Mouse (Mus musculus) cerebellum, adult 9-11 months (tissue): ENCODE measurements around the gene Mest.

Source experiments
- DNase-seq: peaks from one replicate; pipeline ENCODE4 v3.0.0; 2022

The Mest gene

DNA sequence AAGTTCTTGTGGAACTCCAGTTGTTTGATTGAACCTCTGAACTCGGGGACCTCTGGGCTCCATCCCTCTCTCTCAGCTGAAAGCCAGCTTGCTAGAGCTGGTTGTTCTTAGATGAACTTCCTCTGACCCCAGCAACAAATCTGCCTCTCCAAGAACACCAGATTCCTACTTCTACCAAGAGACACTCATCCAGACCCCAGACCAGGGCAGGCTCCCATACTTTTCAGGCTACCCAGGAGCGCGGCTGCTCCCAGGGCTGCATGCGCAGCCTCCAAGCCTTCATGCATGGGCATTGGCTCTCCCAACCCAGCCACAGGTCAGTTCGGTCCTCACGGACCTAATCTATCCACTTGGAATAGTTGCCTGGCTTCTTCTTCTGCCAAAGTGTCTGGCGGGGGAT lies at the start of gene Mest:
Mest (plus strand) TSS at position 217 of the 400 bp plus-strand sequence.
- DNase-seq = no peak

DNA sequence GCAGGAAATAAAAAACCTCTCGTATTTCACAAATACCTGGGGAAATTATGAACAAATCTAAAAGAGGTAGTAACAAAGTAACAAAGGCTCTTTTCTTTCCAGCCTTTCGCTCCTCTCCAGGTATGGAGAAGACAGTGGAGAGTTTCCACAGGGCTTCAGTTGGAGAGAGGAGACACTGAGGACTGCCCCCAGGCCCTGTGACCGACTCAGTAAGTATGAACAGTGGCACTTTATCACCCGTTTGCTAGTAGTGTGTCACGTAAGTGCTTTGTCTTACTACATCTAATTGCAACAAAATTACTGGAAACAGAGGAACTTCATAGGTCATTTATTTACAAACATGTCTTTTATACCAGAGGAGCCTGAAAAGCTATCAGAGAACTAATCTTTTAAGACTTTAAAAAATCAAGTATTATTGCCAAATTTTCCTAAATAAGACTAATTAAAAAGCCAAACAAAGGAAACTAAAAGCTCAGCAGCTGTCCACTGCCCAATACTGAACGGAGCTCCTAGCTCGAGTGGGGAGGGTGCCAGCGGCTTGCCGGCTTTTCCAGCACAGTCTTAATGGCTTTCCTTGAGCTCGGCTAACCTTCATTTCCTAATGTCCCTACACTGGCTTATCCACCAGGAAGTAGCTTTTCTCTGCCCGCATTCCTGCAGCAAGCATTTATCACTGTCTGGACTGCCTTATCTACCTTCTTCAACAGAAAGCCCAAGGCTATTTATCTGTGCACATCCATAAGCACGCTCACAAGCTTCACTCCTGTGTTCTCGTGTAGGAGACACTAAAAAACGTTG lies 49.4 kb upstream of the Mest start:
- DNase-seq = no peak

DNA sequence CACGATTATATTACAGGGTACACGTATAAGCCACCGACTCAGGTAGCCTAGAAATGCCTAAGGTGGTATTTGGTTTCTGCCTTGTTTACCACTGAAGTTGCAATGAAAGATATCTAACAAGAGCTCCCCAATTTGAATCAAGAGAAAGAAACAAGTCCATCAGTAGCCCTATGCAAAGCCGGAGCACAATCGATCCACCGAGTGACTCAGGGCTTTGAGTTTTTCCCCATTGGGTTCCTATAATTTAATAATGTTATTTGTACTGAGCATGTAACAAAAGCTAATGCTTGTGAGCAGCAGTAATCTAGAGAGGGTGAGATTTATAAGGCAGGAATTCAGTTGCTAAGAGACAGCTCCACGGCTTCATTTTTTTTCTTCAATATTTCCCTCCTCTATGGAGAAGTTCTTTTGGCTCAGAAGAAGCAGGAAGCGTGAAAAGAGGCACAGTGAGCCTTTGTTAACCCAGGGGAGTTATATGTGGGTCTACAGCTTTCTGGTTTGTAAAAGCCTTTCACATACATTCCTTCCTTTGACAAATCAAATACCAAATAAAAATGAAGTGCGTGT lies 48.5 kb upstream of the Mest start:
- DNase-seq = no peak

- no peak for DNase-seq
Observed at GRCm38 (mm10) chr6:30675281-30675771, 48.0 kb upstream of the Mest start.

GRCm38 (mm10) chr6:30676506-30676905 lies 46.8 kb upstream of the Mest start:
- DNase-seq = no peak

- DNase-seq = no peak
Observed at GRCm38 (mm10) chr6:30677591-30677990, 45.8 kb upstream of the Mest start.

- DNase-seq = peak; percentile 18
Observed at GRCm38 (mm10) chr6:30678482-30678881, 44.9 kb upstream of the Mest start.

- DNase-seq = no peak
Observed at GRCm38 (mm10) chr6:30679567-30679966, 43.8 kb upstream of the Mest start.

- DNase-seq = no peak
Observed at GRCm38 (mm10) chr6:30680442-30680841, 42.9 kb upstream of the Mest start.

GRCm38 (mm10) chr6:30681935-30682900 lies 41.1 kb upstream of the Mest start:
- DNase-seq = no peak

DNA sequence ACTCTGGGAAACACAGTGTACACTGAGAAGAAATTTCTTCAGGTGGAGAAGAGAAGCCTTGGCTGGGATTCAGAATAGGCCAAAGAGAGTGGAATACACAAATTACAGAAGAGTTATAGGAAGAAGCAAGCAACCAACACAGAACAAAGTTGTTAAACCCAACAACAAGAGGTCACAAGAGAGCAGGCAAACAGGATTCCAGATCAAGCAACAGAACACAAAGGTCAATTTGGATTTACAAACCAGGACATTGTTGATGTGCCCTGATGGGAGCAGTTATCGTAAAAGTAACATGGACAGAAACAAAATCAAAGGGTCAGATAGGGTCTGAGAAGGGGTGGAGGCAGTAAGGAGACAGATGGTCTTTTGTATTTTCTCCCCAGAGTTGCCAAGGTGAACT lies 38.8 kb upstream of the Mest start:
- DNase-seq = no peak

DNA sequence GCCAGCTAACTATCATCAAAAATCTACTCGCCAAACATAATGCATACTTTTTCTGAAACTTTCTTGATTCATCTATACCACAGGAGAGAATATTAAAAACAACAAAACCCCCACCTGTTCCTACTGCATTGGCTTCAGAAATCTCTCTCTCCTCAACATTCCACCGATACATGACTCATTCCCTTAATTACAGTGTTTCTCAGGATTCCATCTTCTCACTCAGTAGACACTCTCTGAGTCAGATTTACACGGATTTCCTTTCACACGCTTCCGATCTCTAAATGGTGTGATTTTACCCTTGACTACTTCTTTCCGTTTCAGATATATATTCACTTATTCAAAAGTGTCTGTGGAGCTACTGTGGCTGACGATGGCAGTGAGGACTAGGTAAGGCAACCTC lies 36.1 kb upstream of the Mest start:
- DNase-seq = no peak

DNA sequence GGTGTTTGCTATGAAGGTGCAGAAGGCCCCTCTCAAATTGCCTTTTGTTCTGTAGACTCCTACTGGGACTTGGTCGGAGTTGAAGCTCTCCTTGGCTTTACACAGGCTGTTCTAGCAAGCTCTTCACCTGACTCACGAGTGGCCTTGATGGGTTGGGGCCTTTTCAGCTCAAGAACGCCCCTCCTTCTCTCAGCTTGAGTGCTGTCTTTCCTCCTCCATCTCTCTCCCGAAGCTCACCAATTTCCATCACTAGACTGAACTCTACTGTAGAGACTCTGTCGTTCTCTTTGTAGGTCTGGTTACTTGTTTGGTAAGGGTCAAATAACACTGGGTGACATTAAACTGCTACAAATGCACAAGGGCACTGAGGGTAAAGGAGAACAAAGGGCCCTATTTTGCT lies 30.5 kb upstream of the Mest start:
- DNase-seq = peak; percentile 21

GRCm38 (mm10) chr6:30693350-30693991 lies 29.9 kb upstream of the Mest start, which contains the start of gene Cep41:
Cep41 (minus strand) TSS chr6:30693749.
- DNase-seq = peak; percentile 97

GRCm38 (mm10) chr6:30694209-30694608 lies 29.1 kb upstream of the Mest start:
- DNase-seq = peak; percentile 49

DNA sequence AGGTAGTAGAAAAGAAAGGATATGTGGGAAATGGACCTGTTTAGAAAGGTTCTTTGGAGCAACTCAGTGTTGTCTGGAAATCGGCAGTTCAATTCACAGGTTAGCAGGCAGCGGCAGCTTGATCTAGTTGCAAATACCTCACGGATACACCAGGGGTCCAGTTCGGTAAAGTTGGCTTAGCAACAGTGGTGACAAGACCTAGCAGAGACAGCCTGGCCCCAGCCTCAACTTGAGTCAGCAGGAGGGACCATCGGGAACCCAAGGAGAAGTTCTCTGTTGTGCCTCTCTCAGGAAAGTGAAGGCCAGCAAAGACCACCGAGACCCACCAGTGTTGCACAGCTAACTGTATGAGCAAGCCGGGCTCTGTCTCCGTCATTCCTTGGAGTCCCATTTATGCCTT lies 28.2 kb upstream of the Mest start:
- DNase-seq = peak; percentile 24

DNA sequence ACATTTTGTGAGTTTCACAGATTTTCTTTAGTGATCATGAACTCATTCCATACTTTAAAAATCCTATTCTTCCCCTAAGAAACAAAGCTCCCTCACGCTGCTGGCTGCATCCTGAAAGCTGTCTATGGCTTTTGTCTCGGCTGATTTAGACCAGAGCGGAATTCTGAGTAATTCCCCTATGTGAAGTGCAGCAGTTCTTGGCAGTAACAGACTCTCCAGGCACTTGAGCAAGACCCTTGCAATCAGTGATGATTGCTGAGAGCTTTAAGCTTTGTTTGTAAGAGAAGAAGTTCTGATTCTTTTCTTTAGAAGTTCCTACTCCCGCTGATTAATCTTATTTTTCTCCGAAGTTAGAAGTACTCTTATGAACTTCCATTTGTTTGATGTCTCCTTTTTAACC lies 25.9 kb upstream of the Mest start:
- no peak for DNase-seq

GRCm38 (mm10) chr6:30698036-30698435 lies 25.3 kb upstream of the Mest start:
- no peak for DNase-seq

DNA sequence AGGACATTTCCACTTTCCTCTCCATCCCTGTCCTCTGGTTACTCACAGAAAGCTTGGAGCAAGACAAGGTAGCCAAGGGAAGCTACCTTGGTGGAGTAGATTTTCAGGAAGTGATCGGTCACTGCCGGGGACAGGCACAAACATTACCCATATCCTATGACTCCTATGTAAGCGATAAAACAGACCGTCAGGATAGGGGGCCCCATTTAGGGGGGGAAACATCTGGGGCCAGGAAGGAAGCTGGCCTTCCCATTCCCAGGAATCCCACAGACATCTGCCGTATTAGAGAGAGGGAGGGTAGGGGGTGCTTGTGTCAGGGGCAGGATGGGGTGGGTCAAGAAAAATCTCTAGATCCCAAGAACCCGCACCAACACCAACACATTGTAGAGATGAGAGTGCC lies 23.2 kb upstream of the Mest start:
- no peak for DNase-seq

DNA sequence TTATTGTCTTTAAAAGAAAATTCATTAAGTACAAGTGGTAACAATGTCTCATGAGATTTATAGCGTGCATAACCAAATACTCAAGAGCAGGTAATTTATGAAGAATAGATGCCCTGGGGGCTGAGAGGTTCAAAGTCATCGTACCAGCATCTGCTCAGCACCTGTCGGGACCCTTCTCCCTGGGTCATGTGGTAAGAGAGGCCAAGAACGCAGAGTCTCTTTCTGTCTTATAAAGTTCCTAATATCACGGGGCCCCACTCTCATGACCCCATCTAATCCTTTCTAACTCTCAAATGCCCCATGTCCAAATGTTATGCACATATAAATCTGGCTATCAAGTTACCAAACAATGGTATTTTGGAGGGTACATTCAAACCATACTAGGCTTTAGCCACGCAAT lies 20.5 kb upstream of the Mest start:
- DNase-seq = no peak

DNA sequence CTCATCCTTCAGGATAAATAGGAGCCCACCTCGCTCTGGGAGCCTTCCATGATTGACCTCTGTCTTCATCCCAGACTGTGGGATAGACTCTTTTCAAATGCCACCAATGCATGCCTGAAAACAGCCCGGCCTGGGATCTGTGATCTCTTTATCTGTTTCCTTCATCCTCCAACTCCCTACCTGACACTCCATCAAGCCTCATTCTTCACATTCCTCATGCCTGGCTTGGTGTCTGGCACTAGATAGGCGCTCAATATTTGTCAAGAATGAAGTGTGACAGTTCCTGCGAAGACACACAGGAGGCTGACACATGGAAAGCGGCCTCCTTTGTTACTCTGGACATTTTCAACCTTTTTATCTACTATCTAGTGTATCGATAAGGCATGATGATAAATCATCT lies 19.9 kb upstream of the Mest start:
- no peak for DNase-seq

DNA sequence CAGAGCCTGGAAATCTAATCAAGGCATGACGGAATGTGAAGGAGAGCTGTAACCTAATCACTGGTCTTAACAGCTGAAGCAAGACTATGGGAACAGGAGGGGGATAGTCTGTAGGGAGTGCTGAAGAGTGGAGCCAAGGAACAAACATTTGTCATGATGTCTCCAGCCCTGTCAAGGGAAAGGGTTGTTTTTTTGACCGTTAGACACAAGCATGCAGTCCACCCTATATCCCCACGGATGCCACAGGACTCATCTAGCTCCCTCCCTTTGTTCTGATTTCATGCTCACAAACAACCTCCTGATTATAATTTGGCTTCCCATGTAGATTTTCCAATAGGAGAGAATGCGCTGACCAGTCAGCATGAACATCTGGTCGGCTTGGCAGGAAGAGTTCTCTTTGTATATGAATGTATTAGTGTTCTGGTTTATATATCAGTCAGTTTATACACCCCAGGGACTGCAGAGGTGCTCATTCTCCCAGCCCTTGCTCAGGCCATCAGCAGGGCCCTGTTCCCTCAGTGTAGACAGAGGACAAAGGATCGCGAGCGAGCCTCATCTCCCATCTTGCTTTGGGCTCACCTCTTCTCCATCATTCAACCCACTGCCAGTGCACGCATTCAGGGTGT lies 19.3 kb upstream of the Mest start:
- no peak for DNase-seq
